Mouse (Mus musculus): ENCODE measurements at regions not wholly inside any gene's neighbourhood (a gene's known extent, or its start where the extent isn't known, plus 50 kb on each side); places are given as distances from the start of the nearest gene placed in this dataset.
"Not testable (repeated sequence)": the region's sequence is repeated elsewhere in the genome, so short reads cannot be mapped to it uniquely, and the experiment has no call there.

GRCm38 (mm10) chr13:5317941-5318856, 543.1 kb upstream of the Klf6 start:
- no peak for ATAC-seq (replicated peaks; ENCODE audit: insufficient number of reproducible peaks, low FRiP score, low TSS enrichment, poor library complexity, severe bottlenecking)

- ATAC-seq (replicated peaks; ENCODE audit: insufficient number of reproducible peaks, low FRiP score, low TSS enrichment, poor library complexity, severe bottlenecking) = no peak
Measured at GRCm38 (mm10) chr13:5345712-5346111, 515.6 kb upstream of the Klf6 start.

- ATAC-seq (replicated peaks; ENCODE audit: insufficient number of reproducible peaks, low FRiP score, low TSS enrichment, poor library complexity, severe bottlenecking) = no peak
Measured at GRCm38 (mm10) chr13:5347503-5348469, 513.5 kb upstream of the Klf6 start.

- ATAC-seq (replicated peaks; ENCODE audit: insufficient number of reproducible peaks, low FRiP score, low TSS enrichment, poor library complexity, severe bottlenecking) = no peak
Measured at GRCm38 (mm10) chr13:5367058-5367797, 494.1 kb upstream of the Klf6 start.

GRCm38 (mm10) chr13:5370007-5370406, 491.3 kb upstream of the Klf6 start:
- no peak for ATAC-seq (replicated peaks; ENCODE audit: insufficient number of reproducible peaks, low FRiP score, low TSS enrichment, poor library complexity, severe bottlenecking)

- ATAC-seq (replicated peaks; ENCODE audit: insufficient number of reproducible peaks, low FRiP score, low TSS enrichment, poor library complexity, severe bottlenecking) = no peak
Measured at GRCm38 (mm10) chr13:5373191-5373590, 488.1 kb upstream of the Klf6 start.

GRCm38 (mm10) chr13:5408226-5408804, 453.0 kb upstream of the Klf6 start:
- ATAC-seq (replicated peaks; ENCODE audit: insufficient number of reproducible peaks, low FRiP score, low TSS enrichment, poor library complexity, severe bottlenecking) = no peak

GRCm38 (mm10) chr13:5412052-5412451, 449.2 kb upstream of the Klf6 start:
- ATAC-seq (replicated peaks; ENCODE audit: insufficient number of reproducible peaks, low FRiP score, low TSS enrichment, poor library complexity, severe bottlenecking) = no peak

GRCm38 (mm10) chr13:5413009-5413408, 448.3 kb upstream of the Klf6 start:
- ATAC-seq (replicated peaks; ENCODE audit: insufficient number of reproducible peaks, low FRiP score, low TSS enrichment, poor library complexity, severe bottlenecking) = not testable (repeated sequence)

- ATAC-seq (replicated peaks; ENCODE audit: insufficient number of reproducible peaks, low FRiP score, low TSS enrichment, poor library complexity, severe bottlenecking) = no peak
Measured at GRCm38 (mm10) chr13:5424110-5424509, 437.2 kb upstream of the Klf6 start.

GRCm38 (mm10) chr13:5425491-5426232, 435.6 kb upstream of the Klf6 start:
- ATAC-seq (replicated peaks; ENCODE audit: insufficient number of reproducible peaks, low FRiP score, low TSS enrichment, poor library complexity, severe bottlenecking) = no peak

GRCm38 (mm10) chr13:5433652-5434051, 427.6 kb upstream of the Klf6 start:
- ATAC-seq (replicated peaks; ENCODE audit: insufficient number of reproducible peaks, low FRiP score, low TSS enrichment, poor library complexity, severe bottlenecking) = no peak

GRCm38 (mm10) chr13:5435131-5435530, 426.2 kb upstream of the Klf6 start:
- no peak for ATAC-seq (replicated peaks; ENCODE audit: insufficient number of reproducible peaks, low FRiP score, low TSS enrichment, poor library complexity, severe bottlenecking)

GRCm38 (mm10) chr13:5436191-5436590, 425.1 kb upstream of the Klf6 start:
- ATAC-seq (replicated peaks; ENCODE audit: insufficient number of reproducible peaks, low FRiP score, low TSS enrichment, poor library complexity, severe bottlenecking) = no peak

- ATAC-seq (replicated peaks; ENCODE audit: insufficient number of reproducible peaks, low FRiP score, low TSS enrichment, poor library complexity, severe bottlenecking) = no peak
Measured at GRCm38 (mm10) chr13:5440454-5440853, 420.8 kb upstream of the Klf6 start.

GRCm38 (mm10) chr13:5444759-5445478, 416.4 kb upstream of the Klf6 start:
- no peak for ATAC-seq (replicated peaks; ENCODE audit: insufficient number of reproducible peaks, low FRiP score, low TSS enrichment, poor library complexity, severe bottlenecking)

GRCm38 (mm10) chr13:5448601-5449000, 412.7 kb upstream of the Klf6 start:
- no peak for ATAC-seq (replicated peaks; ENCODE audit: insufficient number of reproducible peaks, low FRiP score, low TSS enrichment, poor library complexity, severe bottlenecking)

Data from monocyte, adult 5-6 weeks (primary cell).